Mouse (Mus musculus): ENCODE data around the gene Rnaset2a. TPM values are rescaled to one million over a fixed set of nuclear protein-coding genes. Genes with fewer than 3 reads are reported as not detected.
"Not testable (repeated sequence)": the region's sequence is repeated elsewhere in the genome, so short reads cannot be mapped to it uniquely, and the experiment has no call there.

Gene Rnaset2a
- total RNA-seq (2015; ENCODE audit: low replicate concordance) (15.1 and 28.5 TPM in 2 replicates), total RNA-seq (2017; ENCODE audit: low replicate concordance) (1.3 and 6.6 TPM in 2 replicates)

DNA sequence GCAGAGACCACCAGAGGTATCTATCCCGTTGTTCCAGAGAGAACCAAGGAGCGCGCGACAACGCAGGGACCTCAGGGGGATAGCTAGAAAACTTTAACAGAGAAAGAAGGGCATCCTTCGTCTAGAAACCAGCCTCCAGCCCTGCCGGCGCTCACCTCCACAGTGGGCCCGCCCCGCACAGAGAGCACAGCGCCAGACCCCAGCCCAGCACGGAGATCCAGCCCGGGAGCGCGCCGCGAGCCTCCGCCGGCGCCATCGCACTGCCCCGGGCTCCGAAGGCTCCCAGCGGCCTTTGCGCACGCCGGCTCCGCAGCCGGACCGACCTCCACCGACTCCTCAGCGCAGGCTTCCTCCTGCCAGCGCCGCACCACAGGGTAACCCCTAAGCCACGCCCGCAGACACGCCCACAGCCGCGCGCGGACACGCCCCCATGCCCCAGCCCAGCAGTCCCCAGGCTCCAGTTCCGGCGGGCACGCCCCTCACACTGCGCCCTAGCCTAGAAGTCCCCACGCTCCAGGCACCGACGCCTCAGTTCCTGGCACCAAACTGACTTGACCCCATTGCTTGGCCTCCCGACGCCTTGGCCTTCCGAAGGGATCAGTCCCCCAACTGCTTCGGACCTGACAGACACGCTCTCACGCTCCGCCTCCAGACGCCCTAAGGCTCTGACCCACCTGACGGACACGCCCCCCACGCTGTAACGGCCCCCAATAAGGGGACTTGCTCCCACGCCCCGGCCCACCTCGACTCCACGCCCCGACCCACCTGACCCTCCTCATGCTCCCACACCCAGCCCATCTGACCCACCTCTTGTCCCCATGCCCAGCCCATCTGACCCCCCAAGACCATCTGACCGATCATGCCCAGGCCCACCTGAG, at the start of gene Rnaset2a, which contains the start of gene Gm49673:
Rnaset2a (minus strand) TSS at position 659 of the 878 bp plus-strand sequence.
Gm49673 (minus strand) TSS at position 350 of the 878 bp plus-strand sequence.
- ATAC-seq (replicated peaks; ENCODE audit: low FRiP score, poor library complexity, severe bottlenecking): peak; percentile 94

DNA sequence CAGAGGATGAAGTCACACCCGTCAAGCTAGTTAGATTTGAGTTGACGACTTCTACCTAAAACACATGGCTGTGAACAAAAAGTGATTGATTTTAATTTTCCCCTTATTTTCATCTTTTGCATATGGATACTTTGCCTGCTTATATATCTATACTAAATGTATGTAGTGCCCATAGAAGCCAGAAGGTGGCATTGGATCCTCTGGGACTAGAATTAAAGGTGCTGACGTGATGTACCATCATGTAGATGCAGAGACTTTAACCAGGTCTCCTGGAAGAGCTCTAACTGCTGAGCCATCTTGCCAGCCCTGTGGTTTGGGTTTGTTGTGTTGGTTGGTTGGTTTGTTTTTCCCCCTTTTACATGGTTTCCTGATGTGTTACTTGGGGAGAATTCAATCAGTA, 49.8 kb upstream of the Rnaset2a start:
- no peak for ATAC-seq (replicated peaks; ENCODE audit: low FRiP score, poor library complexity, severe bottlenecking)

GRCm38 (mm10) chr17:8195685-8196376, 47.9 kb upstream of the Rnaset2a start:
- no peak for ATAC-seq (replicated peaks; ENCODE audit: low FRiP score, poor library complexity, severe bottlenecking)

DNA sequence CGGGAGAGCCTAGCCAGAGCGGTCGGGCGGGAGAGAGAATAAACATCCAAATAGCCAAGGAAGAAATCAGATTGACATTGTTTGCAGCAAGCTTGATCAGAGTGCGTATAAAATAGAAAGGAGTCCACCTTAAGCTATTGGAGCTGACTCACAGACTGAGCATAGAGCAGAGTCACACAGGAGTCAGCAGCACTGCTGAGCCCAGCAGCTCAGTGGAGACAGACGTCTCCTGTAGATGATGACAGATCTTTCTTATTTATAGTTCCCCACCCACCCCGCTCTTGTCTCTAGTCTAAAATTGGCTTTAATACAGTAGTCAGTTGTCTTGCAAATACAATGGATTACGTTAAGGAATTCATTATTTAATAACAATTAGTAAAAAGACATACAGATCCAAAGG, 45.8 kb upstream of the Rnaset2a start:
- ATAC-seq (replicated peaks; ENCODE audit: low FRiP score, poor library complexity, severe bottlenecking): no peak

GRCm38 (mm10) chr17:8184217-8184616, 36.3 kb upstream of the Rnaset2a start:
- no peak for ATAC-seq (replicated peaks; ENCODE audit: low FRiP score, poor library complexity, severe bottlenecking)

DNA sequence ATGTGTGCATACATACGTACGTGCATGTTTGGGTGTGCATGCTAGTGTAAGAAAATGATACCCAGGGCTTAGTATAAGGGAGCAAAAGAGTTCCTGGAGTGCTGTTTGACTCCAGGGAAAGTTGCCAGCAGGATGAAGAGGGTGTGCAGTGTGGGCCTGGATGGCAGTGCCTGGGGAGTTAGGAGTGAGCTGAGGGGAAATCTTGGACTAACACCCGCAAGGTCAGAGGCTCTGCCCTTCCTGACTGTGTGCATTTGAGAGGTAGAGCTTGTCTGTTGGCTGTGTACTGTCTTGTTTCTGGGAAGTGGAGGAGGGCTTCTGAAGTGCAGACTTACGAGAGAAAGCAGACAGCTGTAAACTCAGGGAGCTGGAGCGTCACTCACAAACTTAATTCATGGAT, 35.9 kb upstream of the Rnaset2a start:
- ATAC-seq (replicated peaks; ENCODE audit: low FRiP score, poor library complexity, severe bottlenecking): no peak

GRCm38 (mm10) chr17:8177090-8177489, 29.2 kb upstream of the Rnaset2a start:
- no peak for ATAC-seq (replicated peaks; ENCODE audit: low FRiP score, poor library complexity, severe bottlenecking)

DNA sequence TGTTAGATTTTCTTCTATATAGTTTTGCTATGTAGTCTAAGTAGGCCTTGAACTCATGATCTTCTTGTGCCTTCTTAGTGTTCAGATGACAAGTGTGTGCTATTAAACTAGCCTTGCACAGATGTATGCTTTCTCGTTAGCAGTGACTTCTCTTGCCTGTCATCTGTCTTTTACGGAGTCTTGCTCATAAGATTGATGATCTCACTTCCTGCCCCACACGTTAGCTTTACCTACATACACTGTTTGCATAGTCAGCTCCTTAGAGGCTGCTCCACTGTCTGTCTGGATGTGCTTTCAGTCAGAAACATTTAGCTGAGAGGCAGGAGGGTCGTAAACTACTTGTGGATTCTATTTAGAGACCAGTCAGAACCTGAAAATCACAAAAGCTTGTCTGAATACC, 23.2 kb upstream of the Rnaset2a start:
- ATAC-seq (replicated peaks; ENCODE audit: low FRiP score, poor library complexity, severe bottlenecking): no peak

- ATAC-seq (replicated peaks; ENCODE audit: low FRiP score, poor library complexity, severe bottlenecking): no peak
These were observed 22.4 kb upstream of the Rnaset2a start for GRCm38 (mm10) chr17:8170331-8170730.

GRCm38 (mm10) chr17:8167436-8167835, 19.5 kb upstream of the Rnaset2a start:
- ATAC-seq (replicated peaks; ENCODE audit: low FRiP score, poor library complexity, severe bottlenecking): not testable (repeated sequence)

GRCm38 (mm10) chr17:8166454-8166853, 18.6 kb upstream of the Rnaset2a start:
- not testable (repeated sequence) for ATAC-seq (replicated peaks; ENCODE audit: low FRiP score, poor library complexity, severe bottlenecking)

DNA sequence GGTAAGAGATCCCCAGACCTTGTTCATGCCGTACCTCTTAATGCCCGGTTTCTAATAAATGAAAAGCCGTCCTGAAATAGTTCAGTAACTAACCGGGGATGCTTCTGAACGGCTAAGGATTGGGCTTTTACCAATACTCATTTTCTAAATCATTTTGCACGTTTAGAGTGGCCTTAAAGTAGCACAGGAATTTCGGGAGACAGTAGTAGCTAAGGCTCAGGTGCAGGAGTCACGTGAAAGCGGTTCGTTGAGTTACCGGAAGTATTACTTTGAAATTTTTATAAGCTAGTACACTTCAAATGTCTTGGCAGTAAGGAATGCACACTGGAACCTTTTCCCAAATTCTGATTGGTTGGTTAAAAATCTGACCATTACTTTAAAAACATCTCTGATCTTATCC, 18.1 kb upstream of the Rnaset2a start:
- ATAC-seq (replicated peaks; ENCODE audit: low FRiP score, poor library complexity, severe bottlenecking): not testable (repeated sequence)

- ATAC-seq (replicated peaks; ENCODE audit: low FRiP score, poor library complexity, severe bottlenecking): not testable (repeated sequence)
These were observed 17.7 kb upstream of the Rnaset2a start for GRCm38 (mm10) chr17:8165608-8165945.

- ATAC-seq (replicated peaks; ENCODE audit: low FRiP score, poor library complexity, severe bottlenecking): peak; percentile 92
These were observed 17.1 kb upstream of the Rnaset2a start, which contains the start of gene Fgfr1op for GRCm38 (mm10) chr17:8164701-8165607. Gene Fgfr1op, plus strand, starts transcription at chr17:8165501.

DNA sequence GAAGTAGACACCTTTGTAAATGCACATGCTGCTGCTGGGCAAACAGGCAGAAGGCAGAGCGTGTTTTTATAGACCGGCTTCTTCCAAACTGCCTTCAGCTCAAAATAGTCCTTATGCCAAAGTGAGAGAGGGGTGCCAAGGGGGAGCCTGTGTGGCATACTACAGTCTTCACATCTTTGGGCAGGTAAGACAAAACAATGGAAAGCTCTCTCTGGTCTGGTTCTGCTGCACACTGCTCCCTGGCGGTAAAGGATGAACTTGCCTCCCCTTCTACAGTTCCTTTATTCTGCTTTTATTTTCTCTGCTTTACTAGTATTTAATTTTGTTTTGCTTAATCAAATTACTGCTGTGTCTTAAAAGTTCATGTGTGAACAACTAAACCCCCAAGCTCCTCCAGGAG, 13.1 kb upstream of the Rnaset2a start:
- not testable (repeated sequence) for ATAC-seq (replicated peaks; ENCODE audit: low FRiP score, poor library complexity, severe bottlenecking)

DNA sequence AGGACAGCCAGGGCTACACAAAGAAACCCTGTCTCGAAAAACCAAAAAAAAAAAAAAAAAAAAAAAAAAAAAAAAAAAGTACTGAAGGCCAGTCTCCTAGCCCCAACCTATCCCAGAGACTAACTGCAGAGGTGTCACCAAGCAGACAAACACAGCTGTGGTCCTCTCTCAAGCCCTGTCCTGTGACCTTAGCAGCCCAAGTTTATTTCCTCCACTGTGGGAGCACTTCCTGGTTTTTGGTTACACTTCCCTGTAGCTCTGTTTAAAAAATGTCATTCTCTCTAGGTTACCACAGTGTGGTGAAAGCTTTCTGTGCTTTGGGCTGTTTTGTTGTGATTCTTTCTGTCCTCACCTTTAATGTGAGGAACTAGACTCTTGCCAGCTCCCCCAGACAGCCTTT, 10.7 kb upstream of the Rnaset2a start:
- ATAC-seq (replicated peaks; ENCODE audit: low FRiP score, poor library complexity, severe bottlenecking): not testable (repeated sequence)

GRCm38 (mm10) chr17:8155982-8156381, 8.1 kb upstream of the Rnaset2a start:
- not testable (repeated sequence) for ATAC-seq (replicated peaks; ENCODE audit: low FRiP score, poor library complexity, severe bottlenecking)

GRCm38 (mm10) chr17:8155010-8155409, 7.1 kb upstream of the Rnaset2a start:
- not testable (repeated sequence) for ATAC-seq (replicated peaks; ENCODE audit: low FRiP score, poor library complexity, severe bottlenecking)

DNA sequence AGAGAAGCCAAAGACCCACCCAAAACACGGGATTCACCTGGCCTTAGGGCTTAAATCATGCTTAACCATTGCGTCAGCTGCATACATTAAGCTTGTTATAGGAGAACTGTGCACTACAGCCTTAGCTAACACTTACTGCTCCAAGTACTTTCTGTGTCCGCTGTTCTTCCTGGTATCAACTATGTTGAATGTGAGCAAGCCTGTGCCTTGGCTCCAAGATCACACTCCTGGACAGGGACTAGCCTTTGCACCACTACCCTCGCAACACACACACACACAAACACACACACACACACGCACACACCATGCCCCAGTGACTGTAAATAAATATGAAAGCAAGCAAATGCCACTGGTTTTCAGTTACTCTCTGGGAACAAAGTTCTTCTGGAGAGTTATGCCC, 966 bp downstream of the Rnaset2a start:
- not testable (repeated sequence) for ATAC-seq (replicated peaks; ENCODE audit: low FRiP score, poor library complexity, severe bottlenecking)

Measured in erythroid progenitor cell, adult 5-6 weeks (primary cell).